Mouse (Mus musculus) mouse trophoblast stem cell (cell line): Measurements from ENCODE around the gene Siglecf.

Experiments
- in situ Hi-C, 2 experiments: fragments of 300-500 bp; cut with MseI, MboI; formaldehyde crosslinking; loops; 2 replicates in 1 of 2; 3 replicates in 1 of 2; pipeline ENCODE4 v1.15.1; 2025

Gene Siglecf

GRCm38 (mm10) chr7:43378226-43378625 is 27.1 kb downstream of the Siglecf start:
- in situ Hi-C loops: no loop called here

GRCm38 (mm10) chr7:43392349-43393121 is 41.4 kb downstream of the Siglecf start:
- in situ Hi-C loops: no loop called here

- in situ Hi-C loops: no loop called here
Observed at GRCm38 (mm10) chr7:43399501-43399900, 48.4 kb downstream of the Siglecf start.

- in situ Hi-C loops: no loop called here
Observed at GRCm38 (mm10) chr7:43402718-43403117, 51.6 kb downstream of the Siglecf start.

- in situ Hi-C loops: no loop called here
Observed at GRCm38 (mm10) chr7:43407573-43407972, 56.4 kb downstream of the Siglecf start.

- in situ Hi-C loops: no loop called here
Observed at GRCm38 (mm10) chr7:43408131-43408553, 57.0 kb downstream of the Siglecf start, which contains the start of gene Siglecg. Siglecg (plus strand) TSS chr7:43408204.

GRCm38 (mm10) chr7:43409084-43409483 is 57.9 kb downstream of the Siglecf start:
- in situ Hi-C loops: no loop called here
